Mouse (Mus musculus) lung, adult 2 months (tissue): ENCODE data around the gene Sgcd.

ENCODE experiments used
- CTCF ChIP-seq: fragments of 200-500 bp; IDR thresholded peaks from 2 replicates; pipeline ENCODE4 v1.5.1; 2011; ENCODE audit warnings: mild to moderate bottlenecking, low read length, control low read depth; ENCODE audit not compliant: insufficient read depth
- POLR2A ChIP-seq: fragments of 200-500 bp; IDR thresholded peaks from 2 replicates; pipeline ENCODE4 v1.6.1; 2011; ENCODE audit warnings: low read depth, mild to moderate bottlenecking, control low read depth, low read length, borderline replicate concordance; ENCODE audit errors: extremely low read depth

DNA sequence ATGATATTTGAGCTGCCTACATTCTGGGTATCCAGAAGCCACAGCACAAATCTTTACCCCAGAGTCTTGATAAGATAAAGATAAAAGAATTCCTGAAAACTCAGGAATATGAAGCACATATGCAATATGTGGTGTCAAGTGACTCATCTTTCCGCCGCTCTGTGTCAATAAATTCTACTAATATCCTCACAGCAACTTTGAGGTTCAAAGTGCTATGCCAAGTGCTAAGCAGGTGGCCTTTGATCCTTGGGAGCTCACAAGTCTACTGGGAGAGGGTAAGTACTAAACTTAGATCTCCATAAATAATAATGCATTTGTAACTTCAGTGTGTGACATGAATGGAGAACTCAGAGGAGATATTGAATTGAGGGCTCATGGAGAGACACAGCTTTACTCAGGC, 848.9 kb downstream of the Sgcd start:
- TF ChIP-seq CTCF (no peak), POLR2A (no peak)
